Comparison of ENCODE assay signal across 24 mouse cellular contexts in genomic region chr15:74387533-74387932, GRCm38 (mm10).
DNase-seq lines count a peak whose midpoint lies in the region; ATAC-seq and TF ChIP-seq lines count a peak whose summit lies in the region.
"Had no signal": no experiment of that assay in that cellular context is flagged by ENCODE, and none has a peak within 500 bp of the region (broad histone marks: within the 10 kb centered on the region; RNA-seq: fewer than 3 reads in every experiment).

No protein-coding gene starts in this region.

- ATAC-seq in forebrain, postnatal 0 days: no peak
- ATAC-seq in midbrain, embryonic 11.5 days (ENCODE audit: low FRiP score): peak; percentile 64
- no peak for ATAC-seq in midbrain, embryonic 16.5 days
- peak; percentile 56 for ATAC-seq in midbrain, embryonic 12.5 days (ENCODE audit: low FRiP score, low read depth)
- ATAC-seq: intestine, embryonic 15.5 days; Patski had no signal

- 28% methylated on average over 3 of the region's 3 CpGs for WGBS in forebrain, embryonic 10.5 days
- WGBS in forebrain, postnatal 0 days: 15% methylated on average over 3 of the region's 3 CpGs
- 27% methylated on average over 3 of the region's 3 CpGs for WGBS in midbrain, embryonic 11.5 days
- WGBS in midbrain, embryonic 16.5 days: 17% methylated on average over 3 of the region's 3 CpGs
- WGBS in midbrain, embryonic 12.5 days: 15% methylated on average over 3 of the region's 3 CpGs

- H3K27ac ChIP-seq in forebrain, embryonic 10.5 days: peak overlapping the region; percentile 78
- no peak overlapping the region for H3K27ac ChIP-seq in forebrain, postnatal 0 days (ENCODE audit: low read depth, low read length)
- no peak overlapping the region; the same call in 1 of the 2 replicates for H3K27ac ChIP-seq in midbrain, embryonic 11.5 days (ENCODE audit: low read depth, low read length)
- no peak overlapping the region for H3K27ac ChIP-seq in midbrain, embryonic 16.5 days (ENCODE audit: low read length)
- H3K27ac ChIP-seq in midbrain, embryonic 12.5 days (replicated peaks): peak overlapping the region; percentile 42; the same call in 1 of the 2 replicates
- H3K27ac ChIP-seq: embryonic facial prominence, embryonic 13.5 days; gastrocnemius, adult 2 months; hindbrain, embryonic 15.5 days; intestine, embryonic 15.5 days; layer of hippocampus, adult 2 months; limb, embryonic 10.5 days; liver, embryonic 15.5 days; lung, embryonic 15.5 days; macrophage had no signal

- no peak overlapping the region for H3K4me2 ChIP-seq in forebrain, postnatal 0 days (ENCODE audit: low read depth)
- H3K4me2 ChIP-seq in midbrain, embryonic 11.5 days: no peak overlapping the region
- no peak overlapping the region for H3K4me2 ChIP-seq in midbrain, embryonic 16.5 days (ENCODE audit: low read length)
- no peak overlapping the region for H3K4me2 ChIP-seq in midbrain, embryonic 12.5 days (replicated peaks)
- H3K4me2 ChIP-seq: embryonic facial prominence, embryonic 13.5 days; hindbrain, embryonic 15.5 days; intestine, embryonic 15.5 days; liver, embryonic 15.5 days; lung, embryonic 15.5 days had no signal

- H3K27me3 ChIP-seq in forebrain, embryonic 10.5 days (ENCODE audit: poor library complexity, severe bottlenecking): no peaks in the 10 kb centered on the region
- no peaks in the 10 kb centered on the region for H3K27me3 ChIP-seq in forebrain, postnatal 0 days (ENCODE audit: insufficient read depth, low read length)
- H3K27me3 ChIP-seq in midbrain, embryonic 11.5 days (ENCODE audit: control insufficient read depth, insufficient read depth, low read length): no peaks in the 10 kb centered on the region
- H3K27me3 ChIP-seq in midbrain, embryonic 16.5 days (ENCODE audit: control insufficient read depth, insufficient read depth, low read depth, low read length): no peaks in the 10 kb centered on the region
- no peaks in the 10 kb centered on the region for H3K27me3 ChIP-seq in midbrain, embryonic 12.5 days
- H3K27me3 ChIP-seq: embryonic facial prominence, embryonic 13.5 days; hindbrain, embryonic 15.5 days; intestine, embryonic 15.5 days; liver, embryonic 15.5 days; lung, embryonic 15.5 days had no signal

- no peaks in the 10 kb centered on the region for H3K9me3 ChIP-seq in forebrain, embryonic 10.5 days
- H3K9me3 ChIP-seq in forebrain, postnatal 0 days (ENCODE audit: low read length): no peaks in the 10 kb centered on the region
- no peaks in the 10 kb centered on the region for H3K9me3 ChIP-seq in midbrain, embryonic 11.5 days (ENCODE audit: control insufficient read depth, low read length)
- no peaks in the 10 kb centered on the region for H3K9me3 ChIP-seq in midbrain, embryonic 16.5 days (replicated peaks; ENCODE audit: control insufficient read depth, low read length, poor library complexity, severe bottlenecking)
- no peaks in the 10 kb centered on the region for H3K9me3 ChIP-seq in midbrain, embryonic 12.5 days
- H3K9me3 ChIP-seq: embryonic facial prominence, embryonic 13.5 days; hindbrain, embryonic 15.5 days; intestine, embryonic 15.5 days; limb, embryonic 10.5 days; liver, embryonic 15.5 days; lung, embryonic 15.5 days had no signal

- H3K9ac ChIP-seq in forebrain, postnatal 0 days: no peak overlapping the region
- H3K9ac ChIP-seq in midbrain, embryonic 11.5 days (ENCODE audit: low read length): no peak overlapping the region
- no peak overlapping the region for H3K9ac ChIP-seq in midbrain, embryonic 16.5 days (ENCODE audit: low read depth, low read length)
- H3K9ac ChIP-seq in midbrain, embryonic 12.5 days (replicated peaks): no peak overlapping the region
- H3K9ac ChIP-seq: embryonic facial prominence, embryonic 13.5 days; hindbrain, embryonic 15.5 days; intestine, embryonic 15.5 days; liver, embryonic 15.5 days; lung, embryonic 15.5 days had no signal

- H3K4me3 ChIP-seq in forebrain, embryonic 10.5 days: no peak overlapping the region
- H3K4me3 ChIP-seq in forebrain, postnatal 0 days (ENCODE audit: low read depth, low read length): no peak overlapping the region
- no peak overlapping the region for H3K4me3 ChIP-seq in midbrain, embryonic 11.5 days (ENCODE audit: low read depth, low read length)
- H3K4me3 ChIP-seq in midbrain, embryonic 16.5 days (ENCODE audit: low read depth, low read length): no peak overlapping the region
- no peak overlapping the region for H3K4me3 ChIP-seq in midbrain, embryonic 12.5 days
- H3K4me3 ChIP-seq: embryonic facial prominence, embryonic 13.5 days; erythroblast, embryonic 14.5 days; gastrocnemius, adult 2 months; hindbrain, embryonic 15.5 days; intestine, embryonic 15.5 days; layer of hippocampus, adult 2 months; limb, embryonic 10.5 days; liver, embryonic 15.5 days; lung, embryonic 15.5 days had no signal

- TF ChIP-seq CTCF in forebrain, postnatal 0 days (IDR thresholded peaks at IDR 0.05; ENCODE audit: low read depth): no peak

- peaks cover 23% of the 10 kb centered on the region for H3K4me1 ChIP-seq in forebrain, embryonic 10.5 days
- no peaks in the 10 kb centered on the region for H3K4me1 ChIP-seq in forebrain, postnatal 0 days (ENCODE audit: insufficient read depth)
- peaks cover 11% of the 10 kb centered on the region for H3K4me1 ChIP-seq in midbrain, embryonic 11.5 days (ENCODE audit: control insufficient read depth, insufficient read depth, low read length)
- peaks cover 8% of the 10 kb centered on the region; the same call in 1 of the 2 replicates for H3K4me1 ChIP-seq in midbrain, embryonic 16.5 days (ENCODE audit: control insufficient read depth, insufficient read depth, low read length)
- peaks cover 18% of the 10 kb centered on the region for H3K4me1 ChIP-seq in midbrain, embryonic 12.5 days
- H3K4me1 ChIP-seq: hindbrain, embryonic 15.5 days; intestine, embryonic 15.5 days; limb, embryonic 10.5 days; liver, embryonic 15.5 days; lung, embryonic 15.5 days had no signal

- H3K36me3 ChIP-seq in forebrain, embryonic 10.5 days (replicated peaks): no peaks in the 10 kb centered on the region
- H3K36me3 ChIP-seq in forebrain, postnatal 0 days (ENCODE audit: insufficient read depth): 0 out of 2 replicates have a peak, but pooled peaks cover 3% of the 10 kb centered on the region
- H3K36me3 ChIP-seq in midbrain, embryonic 11.5 days (ENCODE audit: control insufficient read depth, insufficient read depth, low read length): no peaks in the 10 kb centered on the region
- no peaks in the 10 kb centered on the region for H3K36me3 ChIP-seq in midbrain, embryonic 16.5 days (ENCODE audit: control insufficient read depth, insufficient read depth, low read length)
- H3K36me3 ChIP-seq in midbrain, embryonic 12.5 days: no peaks in the 10 kb centered on the region
- H3K36me3 ChIP-seq: embryonic facial prominence, embryonic 13.5 days; G1E; hindbrain, embryonic 15.5 days; intestine, embryonic 15.5 days; limb, embryonic 10.5 days; liver, embryonic 15.5 days; lung, embryonic 15.5 days had no signal

- no peak for DNase-seq in forebrain, embryonic 10.5 days (ENCODE audit: extremely low spot score, low spot score)
- DNase-seq in forebrain, postnatal 0 days: no peak
- DNase-seq in midbrain, embryonic 11.5 days (ENCODE audit: low spot score, missing footprints): no peak
- no peak for DNase-seq in kidney, adult 11 months
- no peak for DNase-seq in adrenal gland, postnatal 36 days
- DNase-seq: adrenal gland, postnatal 10 days; cerebellum, adult 9-11 months; gastrocnemius, adult 2 months; kidney, postnatal 25 days; liver; thymus, postnatal 25 days had no signal

Comparison
In these comparisons a context has a peak if more than half of its experiments do, and no peak if none do; other contexts are left out.
1. H3K27ac ChIP-seq: peak in forebrain, embryonic 10.5 days (single experiment) and midbrain, embryonic 12.5 days (single experiment); none in forebrain, postnatal 0 days (single experiment), midbrain, embryonic 11.5 days (single experiment) and midbrain, embryonic 16.5 days (single experiment).
2. ATAC-seq: peak in midbrain, embryonic 11.5 days (single experiment) and midbrain, embryonic 12.5 days (single experiment); none in forebrain, postnatal 0 days (single experiment) and midbrain, embryonic 16.5 days (single experiment).